Mouse (Mus musculus) adrenal gland (tissue): ENCODE results near the gene Pmvk.
"Not testable (repeated sequence)": the region's sequence is repeated elsewhere in the genome, so short reads cannot be mapped to it uniquely, and the experiment has no call there.

Experiments
- intact Hi-C: fragments of 180-260 bp; cut with DNase I; formaldehyde crosslinking; loops from one replicate; pipeline ENCODE4 v1.15.1; 2025

The Pmvk gene

DNA sequence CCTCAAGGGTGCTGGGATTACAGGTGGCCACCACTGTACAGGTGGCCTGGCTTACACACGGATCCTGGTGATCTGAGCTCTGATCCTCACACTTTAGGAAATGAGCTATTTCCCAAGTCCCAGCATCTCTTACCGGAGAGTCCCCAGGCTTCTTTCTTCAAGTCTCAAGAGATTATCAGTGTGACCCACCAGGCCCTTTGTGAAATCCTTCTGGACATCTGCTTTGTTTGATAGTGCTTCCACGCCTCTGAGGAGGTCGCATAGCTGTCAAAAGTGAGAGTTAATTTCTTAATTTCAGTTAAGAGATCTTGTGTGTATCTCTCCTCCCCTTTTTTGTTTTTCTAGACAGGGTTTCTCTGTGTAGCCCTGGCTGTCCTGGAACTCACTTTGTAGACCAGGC is 28.5 kb upstream of the Pmvk start:
- intact Hi-C loops: no loop called here

- intact Hi-C loops: not testable (repeated sequence)
Measured at GRCm38 (mm10) chr3:89429021-89429420, 25.3 kb upstream of the Pmvk start.

GRCm38 (mm10) chr3:89430171-89431159 is 23.9 kb upstream of the Pmvk start, which contains the start of gene Pygo2:
Pygo2 (plus strand) TSS chr3:89430214.
- intact Hi-C loops: no loop called here

DNA sequence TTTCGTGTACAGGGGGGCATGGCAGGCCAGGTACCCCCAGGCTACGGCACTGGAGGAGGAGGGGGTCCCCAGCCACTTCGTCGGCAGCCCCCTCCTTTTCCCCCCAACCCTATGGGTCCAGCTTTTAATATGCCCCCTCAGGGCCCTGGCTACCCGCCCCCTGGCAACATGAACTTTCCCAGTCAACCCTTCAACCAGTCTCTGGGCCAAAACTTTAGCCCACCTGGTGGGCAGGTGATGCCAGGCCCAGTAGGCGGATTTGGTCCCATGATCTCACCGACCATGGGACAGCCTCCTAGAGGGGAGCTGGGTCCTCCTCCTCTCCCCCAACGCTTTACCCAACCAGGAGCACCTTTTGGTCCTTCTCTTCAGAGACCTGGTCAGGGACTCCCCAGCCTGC is 21.7 kb upstream of the Pmvk start:
- intact Hi-C loops: no loop called here

GRCm38 (mm10) chr3:89434532-89434931 is 19.8 kb upstream of the Pmvk start:
- intact Hi-C loops: no loop called here

- intact Hi-C loops: no loop called here
Measured at GRCm38 (mm10) chr3:89435041-89435440, 19.3 kb upstream of the Pmvk start.

DNA sequence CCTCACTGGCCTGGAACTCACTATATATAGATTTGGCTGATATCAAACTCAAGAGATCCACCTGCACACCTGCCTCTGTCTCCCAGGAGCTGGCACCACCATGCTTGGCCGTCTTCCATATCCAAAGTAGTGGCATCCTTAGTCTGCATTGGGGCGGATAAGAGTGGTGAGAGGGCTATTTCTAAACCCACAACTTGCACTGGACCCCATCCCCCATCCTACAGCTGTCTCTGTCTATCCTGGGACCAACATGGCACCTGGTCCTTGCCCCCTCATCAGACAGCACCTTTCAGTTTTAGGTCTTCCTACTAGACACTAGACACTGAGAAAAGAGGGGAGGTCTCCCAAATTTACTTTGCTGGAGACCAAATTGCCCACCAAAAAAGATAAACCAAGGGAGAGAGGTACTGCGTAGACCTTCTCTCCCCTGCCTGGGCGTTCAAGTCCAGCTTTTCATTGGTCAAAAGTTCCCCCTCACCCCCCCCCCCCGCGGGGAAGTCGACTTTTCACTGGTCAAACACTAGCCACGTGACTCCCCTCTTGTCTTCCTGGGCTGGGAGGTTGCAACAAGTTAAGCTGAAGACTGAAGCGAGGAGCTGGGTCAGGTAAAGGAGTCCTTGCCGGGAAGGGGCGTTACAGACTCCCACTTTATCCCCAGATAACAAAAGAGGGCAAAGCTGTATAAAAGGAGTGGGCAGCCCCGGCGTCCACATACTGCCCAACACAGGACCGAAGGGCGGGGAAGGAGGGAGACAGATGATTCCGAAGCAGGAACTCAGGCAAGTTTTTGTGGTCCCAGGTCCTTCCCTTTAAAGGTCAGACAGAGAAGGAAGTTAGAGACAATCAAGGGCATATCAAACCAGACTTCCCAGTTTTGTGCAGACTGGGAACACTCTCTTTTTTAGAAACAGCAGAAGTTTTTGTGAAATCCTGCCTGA is 17.9 kb upstream of the Pmvk start, which contains the start of gene Pbxip1:
Pbxip1 (plus strand) TSS at position 531 of the 938 bp plus-strand sequence.
- intact Hi-C loops: no loop called here

GRCm38 (mm10) chr3:89437269-89437668 is 17.1 kb upstream of the Pmvk start:
- intact Hi-C loops: no loop called here

DNA sequence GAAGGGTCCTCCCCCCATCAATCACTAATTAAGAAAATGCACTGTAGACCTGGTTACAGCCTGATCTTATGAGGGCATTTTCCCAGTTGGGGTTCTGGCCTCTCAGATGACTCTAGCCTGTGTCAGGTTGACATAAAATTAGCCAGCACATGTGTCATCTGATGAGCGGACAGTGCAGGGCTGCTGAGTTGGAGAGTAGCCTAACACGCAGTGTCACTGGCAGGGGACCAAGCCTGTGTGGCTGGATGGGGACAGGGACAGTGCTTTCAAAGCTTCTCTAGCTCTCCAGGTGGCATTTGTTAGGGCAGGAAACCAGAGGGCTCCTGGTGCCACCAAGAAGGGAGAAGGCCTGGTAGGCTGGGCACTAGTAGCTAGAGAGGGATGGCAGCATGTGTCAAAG is 13.7 kb upstream of the Pmvk start:
- intact Hi-C loops: no loop called here

- intact Hi-C loops: loop anchor here (2.0 kb wide), 1 partner anchor 36 kb away; no protein-coding TSS in a partner anchor
Measured at GRCm38 (mm10) chr3:89448720-89449537, 5.4 kb upstream of the Pmvk start.

GRCm38 (mm10) chr3:89449541-89449940 is 4.8 kb upstream of the Pmvk start:
- intact Hi-C loops: loop anchor here (2.0 kb wide), 1 partner anchor 35 kb away; no protein-coding TSS in a partner anchor

- intact Hi-C loops: no loop called here
Measured at GRCm38 (mm10) chr3:89451916-89452315, 2.4 kb upstream of the Pmvk start.

- intact Hi-C loops: loop anchor here (2.0 kb wide), 1 partner anchor 29 kb away; no protein-coding TSS in a partner anchor
Measured at GRCm38 (mm10) chr3:89455786-89456285, 1.5 kb downstream of the Pmvk start.

DNA sequence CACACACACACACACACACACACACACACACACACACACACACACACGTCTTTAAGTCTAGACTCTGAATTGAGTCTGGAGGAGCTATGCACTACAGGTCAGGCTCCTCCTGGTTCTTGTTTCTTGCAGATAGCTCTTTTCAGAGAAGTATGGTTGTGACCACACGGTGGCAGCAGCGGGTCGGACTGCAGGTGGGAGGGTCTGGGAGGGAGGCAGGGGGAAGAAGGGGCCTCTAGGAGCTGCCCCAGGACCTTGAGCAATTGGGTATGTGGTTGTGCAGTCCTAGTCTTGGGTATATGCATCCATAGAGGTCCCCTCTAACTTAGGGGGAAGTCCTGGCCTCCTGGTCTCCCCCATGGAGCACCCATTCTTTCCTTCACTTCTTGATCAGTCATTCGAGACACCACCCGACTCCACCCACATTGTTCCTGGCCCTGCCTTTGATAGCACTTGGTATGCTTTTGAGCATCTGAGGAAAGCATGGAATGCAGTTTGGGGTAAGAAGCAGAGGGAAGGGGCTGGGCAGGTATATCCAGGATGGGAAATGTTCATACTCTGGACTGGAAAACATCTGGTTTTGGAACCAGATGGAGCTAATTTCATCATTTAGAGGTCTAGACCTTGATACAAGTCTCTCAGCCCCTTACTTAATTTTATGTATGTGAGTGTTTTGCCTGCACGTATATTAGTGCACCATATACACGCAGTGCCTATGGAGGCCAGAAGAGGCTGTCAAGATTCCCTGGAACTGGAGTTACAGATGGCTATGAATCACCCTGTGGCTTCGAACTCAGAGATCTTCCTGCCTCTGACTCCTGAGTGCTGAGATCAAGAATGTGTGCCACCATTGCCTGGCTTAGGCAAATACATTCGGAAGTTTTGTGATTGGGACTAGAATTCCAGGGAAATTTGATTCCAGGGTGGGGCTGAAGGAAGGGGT is 2.7 kb downstream of the Pmvk start:
- intact Hi-C loops: loop anchor here (2.0 kb wide), 1 partner anchor 28 kb away; no protein-coding TSS in a partner anchor

GRCm38 (mm10) chr3:89458372-89458964 is 4.1 kb downstream of the Pmvk start:
- intact Hi-C loops: no loop called here

DNA sequence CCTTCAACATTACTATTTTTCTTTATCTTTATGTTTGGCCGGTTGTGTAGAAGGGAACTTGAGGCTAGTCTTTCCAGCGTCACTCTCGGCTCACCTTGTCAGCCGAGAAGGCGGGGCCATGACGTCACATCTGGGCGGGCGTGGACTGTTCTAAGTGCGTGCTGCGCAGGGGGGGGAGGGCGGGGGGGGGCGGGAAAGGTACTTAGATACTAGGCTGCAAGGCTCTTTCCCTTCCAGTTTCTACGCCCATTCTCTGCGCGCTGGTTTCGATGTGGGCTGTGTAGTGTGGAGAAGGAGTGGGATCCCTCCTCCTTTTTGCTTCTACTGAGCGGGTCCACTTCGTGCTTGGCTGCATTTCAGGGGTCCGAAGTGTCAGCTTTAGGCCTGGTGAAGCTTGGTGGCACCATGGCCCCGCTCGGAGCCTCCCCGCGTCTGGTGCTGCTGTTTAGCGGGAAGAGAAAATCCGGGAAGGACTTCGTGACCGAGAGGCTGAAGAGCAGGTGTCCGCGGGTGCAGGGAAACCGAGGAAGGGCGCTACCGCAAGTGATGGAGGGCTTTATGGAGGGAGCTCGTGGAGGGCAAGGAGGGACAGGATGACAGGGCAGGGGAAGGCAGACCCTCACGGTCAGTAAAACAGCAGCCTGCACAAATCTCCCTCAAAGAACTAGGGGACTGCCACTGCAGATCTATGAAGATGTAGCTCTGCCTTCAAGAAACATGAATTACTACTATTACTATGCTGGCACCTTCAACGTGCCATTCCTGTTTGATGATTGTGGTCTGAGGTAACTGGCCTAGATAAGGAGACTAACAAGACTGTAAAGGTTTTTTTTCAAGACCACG is 4.8 kb downstream of the Pmvk start:
- intact Hi-C loops: no loop called here

GRCm38 (mm10) chr3:89468268-89468667 is 13.9 kb downstream of the Pmvk start:
- intact Hi-C loops: no loop called here

DNA sequence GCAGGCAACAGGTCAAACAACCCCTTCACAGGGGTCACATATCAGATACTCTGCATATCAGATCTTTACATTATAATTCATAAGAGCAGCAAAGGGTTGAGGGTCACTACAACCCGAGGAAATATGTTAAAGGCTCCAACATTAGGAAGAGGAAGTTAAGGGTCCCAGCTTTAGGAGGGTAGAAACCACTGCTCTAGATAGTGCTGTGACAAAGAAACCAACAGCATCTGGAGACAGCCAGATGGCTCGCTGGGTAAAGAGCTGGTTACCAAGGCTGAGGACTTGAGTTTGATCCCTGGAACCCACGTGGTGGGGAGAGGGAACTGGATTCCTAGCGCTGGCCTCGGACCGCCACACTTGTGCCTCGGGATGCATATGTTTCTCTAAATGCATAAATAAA is 17.9 kb downstream of the Pmvk start:
- intact Hi-C loops: no loop called here
